Mouse (Mus musculus): ENCODE measurements at regions not wholly inside any gene's neighbourhood (a gene's known extent, or its start where the extent isn't known, plus 50 kb on each side); places are given as distances from the start of the nearest gene placed in this dataset.

GRCm38 (mm10) chr15:92897277-92897676 lies 377.7 kb downstream of the Gxylt1 start:
- DNase-seq (ENCODE audit: low read depth, low spot score) = no peak
- TF ChIP-seq ZC3H11A (IDR thresholded peaks at IDR 0.05; ENCODE audit: low read depth, low read length) = no peak
- TF ChIP-seq NRF1 (IDR thresholded peaks at IDR 0.05; ENCODE audit: insufficient read depth, low read depth, low read length, poor library complexity, severe bottlenecking) = no peak
- no peak for TF ChIP-seq RAD21 (IDR thresholded peaks at IDR 0.05; ENCODE audit: low read depth, low read length)
- no peak for TF ChIP-seq USF2 (IDR thresholded peaks at IDR 0.05; ENCODE audit: borderline replicate concordance in 1 of 2, insufficient read depth in 1 of 2, low read depth in 1 of 2, low read length in 2 of 2)
- TF ChIP-seq SIN3A (IDR thresholded peaks at IDR 0.05; ENCODE audit: low read length) = no peak
- no peak for TF ChIP-seq POLR2AphosphoS2 (IDR thresholded peaks at IDR 0.05; ENCODE audit: low read length)
- no peak for TF ChIP-seq NELFE (IDR thresholded peaks at IDR 0.05; ENCODE audit: low read depth, low read length)
- no peak for TF ChIP-seq CTCF (IDR thresholded peaks at IDR 0.05 in 2 of 3, conservative IDR thresholded peaks at IDR 0.05 in 1 of 3; ENCODE audit: control insufficient read depth in 1 of 3, insufficient read depth in 1 of 3, low read depth in 2 of 3, low read length in 3 of 3, poor library complexity in 1 of 3, severe bottlenecking in 1 of 3)
- no peak for TF ChIP-seq JUND (IDR thresholded peaks at IDR 0.05; ENCODE audit: low read depth, low read length)
- no peak for TF ChIP-seq GATA1 (IDR thresholded peaks at IDR 0.05; ENCODE audit: low read depth, low read length)
- TF ChIP-seq KAT2A (conservative IDR thresholded peaks at IDR 0.05; ENCODE audit: low read depth, low read length) = no peak
- TF ChIP-seq HCFC1 (IDR thresholded peaks at IDR 0.05; ENCODE audit: low read depth, low read length) = no peak
- TF ChIP-seq E2F4 (IDR thresholded peaks at IDR 0.05; ENCODE audit: borderline replicate concordance, low read depth, low read length) = no peak
- no peak for TF ChIP-seq MAZ (IDR thresholded peaks at IDR 0.05; ENCODE audit: low read depth, low read length)
- TF ChIP-seq MEF2A (IDR thresholded peaks at IDR 0.05; ENCODE audit: extremely low read depth, insufficient replicate concordance, low read depth, low read length, poor library complexity, severe bottlenecking) = no peak
- TF ChIP-seq RCOR1 (IDR thresholded peaks at IDR 0.05; ENCODE audit: low read depth, low read length) = no peak
- no peak for TF ChIP-seq POLR2AphosphoS5 (IDR thresholded peaks at IDR 0.05; ENCODE audit: borderline replicate concordance, low read depth, low read length)
- no peak for TF ChIP-seq TAL1 (IDR thresholded peaks at IDR 0.05; ENCODE audit: low read length)
- Histone ChIP-seq H3K9ac (ENCODE audit: control insufficient read depth, low read depth, low read length, poor library complexity, severe bottlenecking) (no peak overlapping the region), H3K9me3 (replicated peaks; ENCODE audit: insufficient read depth, low read length) (no peaks in the 10 kb centered on the region), H3K27ac (ENCODE audit: control insufficient read depth, low read depth, low read length) (no peak overlapping the region), H3K79me2 (ENCODE audit: control insufficient read depth, insufficient read depth, low read length, poor library complexity) (no peaks in the 10 kb centered on the region), H3K27me3 (ENCODE audit: control insufficient read depth in 1 of 2, insufficient read depth in 2 of 2, low read length in 2 of 2) (no peaks in the 10 kb centered on the region), H3K4me3 (ENCODE audit: control insufficient read depth in 1 of 2, insufficient read depth in 1 of 2, low read depth in 2 of 2, low read length in 2 of 2) (no peak overlapping the region), H3K36me3 (ENCODE audit: control insufficient read depth in 1 of 2, insufficient read depth in 2 of 2, low read length in 2 of 2) (no peaks in the 10 kb centered on the region), H3K4me1 (ENCODE audit: control insufficient read depth in 1 of 2, insufficient read depth in 2 of 2, low read length in 2 of 2) (no peaks in the 10 kb centered on the region)

- Histone ChIP-seq H3K4me3 (ENCODE audit: control insufficient read depth in 1 of 2, insufficient read depth in 1 of 2, low read depth in 2 of 2, low read length in 2 of 2) (no peak overlapping the region), H3K79me2 (ENCODE audit: control insufficient read depth, insufficient read depth, low read length, poor library complexity) (no peaks in the 10 kb centered on the region), H3K36me3 (ENCODE audit: control insufficient read depth in 1 of 2, insufficient read depth in 2 of 2, low read length in 2 of 2) (no peaks in the 10 kb centered on the region), H3K9me3 (replicated peaks; ENCODE audit: insufficient read depth, low read length) (no peaks in the 10 kb centered on the region), H3K27ac (ENCODE audit: control insufficient read depth, low read depth, low read length) (no peak overlapping the region), H3K27me3 (ENCODE audit: control insufficient read depth in 1 of 2, insufficient read depth in 2 of 2, low read length in 2 of 2) (no peaks in the 10 kb centered on the region), H3K4me1 (ENCODE audit: control insufficient read depth in 1 of 2, insufficient read depth in 2 of 2, low read length in 2 of 2) (no peaks in the 10 kb centered on the region), H3K9ac (ENCODE audit: control insufficient read depth, low read depth, low read length, poor library complexity, severe bottlenecking) (no peak overlapping the region)
- DNase-seq (ENCODE audit: low read depth, low spot score) = no peak
- no peak for TF ChIP-seq POLR2A (IDR thresholded peaks at IDR 0.05; ENCODE audit: control insufficient read depth in 1 of 2, insufficient read depth in 1 of 2, low read depth in 1 of 2, low read length in 2 of 2, poor library complexity in 1 of 2)
- TF ChIP-seq JUND (IDR thresholded peaks at IDR 0.05; ENCODE audit: low read depth, low read length) = no peak
- TF ChIP-seq ZKSCAN1 (IDR thresholded peaks at IDR 0.05; ENCODE audit: low read depth, low read length) = no peak
- no peak for TF ChIP-seq MYC (IDR thresholded peaks at IDR 0.05; ENCODE audit: low read depth, low read length)
- no peak for TF ChIP-seq MAX (IDR thresholded peaks at IDR 0.05; ENCODE audit: low read length)
- TF ChIP-seq ZMIZ1 (IDR thresholded peaks at IDR 0.05; ENCODE audit: low read depth, low read length) = no peak
- no peak for TF ChIP-seq USF1 (IDR thresholded peaks at IDR 0.05; ENCODE audit: low read depth, low read length)
- no peak for TF ChIP-seq GABPA (IDR thresholded peaks at IDR 0.05; ENCODE audit: low read depth, low read length)
- TF ChIP-seq POLR2AphosphoS2 (IDR thresholded peaks at IDR 0.05; ENCODE audit: low read length) = no peak
- TF ChIP-seq MEF2A (IDR thresholded peaks at IDR 0.05; ENCODE audit: extremely low read depth, insufficient replicate concordance, low read depth, low read length, poor library complexity, severe bottlenecking) = no peak
- no peak for TF ChIP-seq TBP (IDR thresholded peaks at IDR 0.05; ENCODE audit: low read depth, low read length)
- no peak for TF ChIP-seq NELFE (IDR thresholded peaks at IDR 0.05; ENCODE audit: low read depth, low read length)
- no peak for TF ChIP-seq MAFK (IDR thresholded peaks at IDR 0.05; ENCODE audit: borderline replicate concordance, low read depth, low read length)
- TF ChIP-seq POLR2AphosphoS5 (IDR thresholded peaks at IDR 0.05; ENCODE audit: borderline replicate concordance, low read depth, low read length) = no peak
- no peak for TF ChIP-seq HCFC1 (IDR thresholded peaks at IDR 0.05; ENCODE audit: low read depth, low read length)
- no peak for TF ChIP-seq TAL1 (IDR thresholded peaks at IDR 0.05; ENCODE audit: low read length)
- no peak for TF ChIP-seq MYB (IDR thresholded peaks at IDR 0.05; ENCODE audit: low read depth, low read length)
- TF ChIP-seq UBTF (IDR thresholded peaks at IDR 0.05; ENCODE audit: borderline replicate concordance, insufficient read depth, low read depth, low read length) = no peak
- TF ChIP-seq EP300 (IDR thresholded peaks at IDR 0.05; ENCODE audit: low read depth in 1 of 2, low read length in 2 of 2) = no peak
Measured at GRCm38 (mm10) chr15:92895836-92896235, 379.1 kb downstream of the Gxylt1 start.
